Mouse (Mus musculus): Measurements from ENCODE around the gene Mtr.

DNA sequence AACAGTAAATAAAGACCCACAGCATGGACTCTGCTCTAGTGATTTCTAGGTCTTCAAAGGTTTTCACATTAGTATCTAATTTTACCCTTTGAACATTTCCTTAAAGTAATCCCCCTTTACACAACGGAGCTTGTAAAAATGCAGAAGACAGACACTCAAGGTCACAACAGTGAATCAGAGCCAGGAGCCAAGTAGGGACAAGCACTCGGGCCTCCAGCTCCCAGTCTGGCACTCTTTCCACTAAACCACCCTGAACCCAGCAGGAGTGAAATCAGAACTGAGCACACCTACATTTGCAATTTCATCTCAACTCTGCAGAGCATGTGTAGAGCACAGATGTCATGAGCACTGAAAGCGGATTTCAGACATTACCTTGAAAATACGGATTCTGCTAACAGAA is 61.1 kb downstream of the Mtr start:
- TF ChIP-seq CTCF (IDR thresholded peaks at IDR 0.05; ENCODE audit: control insufficient read depth, insufficient read depth, insufficient replicate concordance, low read depth, low read length) (no peak), POLR2A (IDR thresholded peaks at IDR 0.05; ENCODE audit: control insufficient read depth, low read depth, low read length) (no peak)

All from testis, adult 2 months (tissue).